Mouse (Mus musculus) E14TG2a.4 (cell line): ENCODE measurements at regions not wholly inside any gene's neighbourhood (a gene's known extent, or its start where the extent isn't known, plus 50 kb on each side); places are given as distances from the start of the nearest gene placed in this dataset.

Experiments used
- CTCF ChIP-seq: conservative IDR thresholded peaks from 2 replicates; pipeline ENCODE4 v1.5.1; 2014; ENCODE audit warnings: low read length
- NANOG ChIP-seq: IDR thresholded peaks from 2 replicates; pipeline ENCODE4 v1.6.1; 2014; ENCODE audit warnings: borderline replicate concordance, low read length, mixed read lengths
- POU5F1 ChIP-seq: IDR thresholded peaks from 2 replicates; pipeline ENCODE4 v1.6.1; 2014; ENCODE audit warnings: low read length, borderline replicate concordance

GRCm38 (mm10) chr16:55521421-55521971 is 223.7 kb upstream of the Zpld1 start:
- TF ChIP-seq CTCF (no peak), NANOG (no peak), POU5F1 (no peak)
